Mouse (Mus musculus) liver, embryonic 16.5 days (tissue): ENCODE data around the gene Susd4. TPM values are rescaled to one million over a fixed set of nuclear protein-coding genes. Genes with fewer than 3 reads are reported as not detected.

ENCODE experiments used
- ATAC-seq: fragments of 200-750 bp; cut with Nextera tagmentation; 2 replicates; pipeline ENCODE4 v1.8.0; 2017; ENCODE audit warnings: low read depth, mild to moderate bottlenecking, moderate number of reproducible peaks, moderate library complexity
- H3K27ac ChIP-seq: fragments of 300-500 bp; sonication (generic); 2 replicates; pipeline ENCODE4 v1.5.1; 2014; ENCODE audit warnings: mild to moderate bottlenecking, low read length
- H3K27me3 ChIP-seq: fragments of 300-500 bp; sonication (generic); 2 replicates; pipeline ENCODE4 v1.6.1; 2014; ENCODE audit warnings: low read depth, low read length, mixed read lengths; ENCODE audit not compliant: control insufficient read depth, insufficient read depth
- H3K36me3 ChIP-seq: fragments of 300-500 bp; sonication (generic); 2 replicates; pipeline ENCODE4 v1.6.1; 2014; ENCODE audit warnings: mild to moderate bottlenecking; ENCODE audit not compliant: control insufficient read depth, insufficient read depth
- H3K4me1 ChIP-seq: fragments of 300-500 bp; sonication (generic); 2 replicates; pipeline ENCODE4 v1.6.1; 2014; ENCODE audit warnings: low read depth, low read length, mixed read lengths; ENCODE audit not compliant: control insufficient read depth
- H3K4me2 ChIP-seq: fragments of 300-500 bp; sonication (generic); 2 replicates; pipeline ENCODE4 v1.6.1; 2014; ENCODE audit warnings: low read depth, low read length, mixed read lengths
- H3K4me3 ChIP-seq: fragments of 300-500 bp; sonication (generic); 2 replicates; pipeline ENCODE4 v1.5.1; 2014; ENCODE audit warnings: low read depth, mild to moderate bottlenecking, low read length
- H3K9ac ChIP-seq: fragments of 300-500 bp; sonication (generic); 2 replicates; pipeline ENCODE4 v1.6.1; 2014; ENCODE audit warnings: low read depth, low read length
- H3K9me3 ChIP-seq: fragments of 300-500 bp; sonication (generic); replicated peaks from 2 replicates; pipeline ENCODE4 v1.6.1; 2016; ENCODE audit warnings: low read length; ENCODE audit not compliant: control insufficient read depth
- WGBS: fragments of 180-500 bp; shearing (Covaris S2); extraction: QIAGEN DNeasy Blood & Tissue Kit; methylation state at CpG from one replicate; pipeline ENCODE4 v1.1.7; 2014; ENCODE audit not compliant: insufficient replicate concordance; 5-methylcytosine and 5-hydroxymethylcytosine counted together
- polyA plus RNA-seq: library from polyadenylated mRNA; unstranded; fragments of >200 nt; fragmentation: Nextera tagmentation; extraction: Ambion mirVana; gene quantifications from 2 replicates; pipeline ENCODE4 v1.2.1, GENCODE M21; 2015

Susd4 gene
- polyA plus RNA-seq, 1 experiment from 2014 or later, result 0.73 TPM

- Histone ChIP-seq H3K9me3 (no peaks in the 10 kb centered on the region), H3K4me1 (no peaks in the 10 kb centered on the region), H3K4me3 (no peak overlapping the region), H3K27ac (no peak overlapping the region), H3K4me2 (no peak overlapping the region), H3K9ac (no peak overlapping the region), H3K36me3 (no peaks in the 10 kb centered on the region), H3K27me3 (no peaks in the 10 kb centered on the region)
- ATAC-seq, result no peak
- 69% methylated on average over 8 of the region's 8 CpGs for WGBS
These were observed 12.4 kb upstream of the Susd4 start for GRCm38 (mm10) chr1:182751301-182751700.

- 65% methylated on average over 8 of the region's 8 CpGs for WGBS
- Histone ChIP-seq H3K27ac (no peak overlapping the region), H3K4me3 (no peak overlapping the region), H3K4me2 (no peak overlapping the region), H3K36me3 (no peaks in the 10 kb centered on the region), H3K4me1 (no peaks in the 10 kb centered on the region), H3K9me3 (no peaks in the 10 kb centered on the region), H3K27me3 (no peaks in the 10 kb centered on the region), H3K9ac (no peak overlapping the region)
- no peak for ATAC-seq
These were observed 10.0 kb upstream of the Susd4 start for GRCm38 (mm10) chr1:182753694-182754093.

- Histone ChIP-seq H3K4me3 (no peak overlapping the region), H3K9ac (no peak overlapping the region), H3K9me3 (no peaks in the 10 kb centered on the region), H3K36me3 (no peaks in the 10 kb centered on the region), H3K27ac (no peak overlapping the region), H3K4me2 (no peak overlapping the region), H3K4me1 (no peaks in the 10 kb centered on the region), H3K27me3 (no peaks in the 10 kb centered on the region)
- WGBS, result 40% methylated on average over 5 of the region's 5 CpGs
- no peak for ATAC-seq
These were observed 8.8 kb upstream of the Susd4 start for GRCm38 (mm10) chr1:182754865-182755264.

- H3K4me1 ChIP-seq, result no peaks in the 10 kb centered on the region
- 72% methylated on average over 1 of the region's 1 CpGs for WGBS
- H3K9me3 ChIP-seq, result no peaks in the 10 kb centered on the region
- H3K4me2 ChIP-seq, result no peak overlapping the region
- no peak overlapping the region for H3K4me3 ChIP-seq
- H3K36me3 ChIP-seq, result no peaks in the 10 kb centered on the region
- H3K27me3 ChIP-seq, result peaks cover 13% of the 10 kb centered on the region
- no peak overlapping the region for H3K9ac ChIP-seq
- H3K27ac ChIP-seq, result no peak overlapping the region
- no peak for ATAC-seq
These were observed 4.9 kb upstream of the Susd4 start for GRCm38 (mm10) chr1:182758783-182759182.

GRCm38 (mm10) chr1:182763191-182763715, 407 bp upstream of the Susd4 start:
- 11% methylated on average over 17 of the region's 17 CpGs for WGBS
- Histone ChIP-seq H3K36me3 (no peaks in the 10 kb centered on the region), H3K4me2 (peak overlapping the region; percentile 64), H3K9ac (no peak overlapping the region), H3K9me3 (no peaks in the 10 kb centered on the region), H3K4me1 (peaks cover 2% of the 10 kb centered on the region; the same call in 1 of the 2 replicates), H3K27ac (no peak overlapping the region), H3K4me3 (peak overlapping the region; percentile 57), H3K27me3 (peaks cover 22% of the 10 kb centered on the region)
- ATAC-seq, result no peak

- peaks cover 2% of the 10 kb centered on the region; the same call in 1 of the 2 replicates for H3K4me1 ChIP-seq
- ATAC-seq, result no peak; the same call in 1 of the 2 replicates
- H3K36me3 ChIP-seq, result no peaks in the 10 kb centered on the region
- peaks cover 22% of the 10 kb centered on the region for H3K27me3 ChIP-seq
- peak overlapping the region; percentile 64 for H3K4me2 ChIP-seq
- no peak overlapping the region for H3K9ac ChIP-seq
- WGBS, result 5% methylated on average over 27 of the region's 27 CpGs
- no peak overlapping the region for H3K27ac ChIP-seq
- peak overlapping the region; percentile 57 for H3K4me3 ChIP-seq
- H3K9me3 ChIP-seq, result no peaks in the 10 kb centered on the region
These were observed 1.1 kb downstream of the Susd4 start for GRCm38 (mm10) chr1:182764541-182765281.

- ATAC-seq, result no peak
These were observed 11.9 kb downstream of the Susd4 start for GRCm38 (mm10) chr1:182775576-182775975.

GRCm38 (mm10) chr1:182776749-182777410, 13.2 kb downstream of the Susd4 start:
- Histone ChIP-seq H3K4me1 (no peaks in the 10 kb centered on the region), H3K9ac (no peak overlapping the region), H3K27me3 (no peaks in the 10 kb centered on the region), H3K4me2 (no peak overlapping the region), H3K9me3 (no peaks in the 10 kb centered on the region), H3K27ac (no peak overlapping the region), H3K4me3 (no peak overlapping the region), H3K36me3 (no peaks in the 10 kb centered on the region)
- no peak for ATAC-seq
- 53% methylated on average over 10 of the region's 10 CpGs for WGBS

More at GRCm38 (mm10) chr1:182775576-182775975, 11.9 kb downstream of the Susd4 start:
- Histone ChIP-seq H3K4me3 (no peak overlapping the region), H3K4me1 (no peaks in the 10 kb centered on the region), H3K4me2 (no peak overlapping the region), H3K9ac (no peak overlapping the region), H3K27ac (no peak overlapping the region), H3K36me3 (no peaks in the 10 kb centered on the region), H3K27me3 (no peaks in the 10 kb centered on the region), H3K9me3 (no peaks in the 10 kb centered on the region)
- 71% methylated on average over 7 of the region's 7 CpGs for WGBS

GRCm38 (mm10) chr1:182778225-182778624, 14.6 kb downstream of the Susd4 start:
- no peak overlapping the region for H3K9ac ChIP-seq
- 63% methylated on average over 13 of the region's 13 CpGs for WGBS
- no peaks in the 10 kb centered on the region for H3K36me3 ChIP-seq
- ATAC-seq, result no peak
- no peak overlapping the region for H3K27ac ChIP-seq
- H3K27me3 ChIP-seq, result no peaks in the 10 kb centered on the region
- no peak overlapping the region for H3K4me3 ChIP-seq
- H3K4me2 ChIP-seq, result no peak overlapping the region
- no peaks in the 10 kb centered on the region for H3K9me3 ChIP-seq
- H3K4me1 ChIP-seq, result no peaks in the 10 kb centered on the region
